Mouse (Mus musculus): Measurements from ENCODE around the gene Fetub.

GRCm38 (mm10) chr16:22931431-22932200 lies 13.5 kb downstream of the Fetub start:
- TF ChIP-seq CTCF (IDR thresholded peaks at IDR 0.05; ENCODE audit: control insufficient read depth, insufficient read depth, insufficient replicate concordance, low read depth, low read length) (no peak), POLR2A (IDR thresholded peaks at IDR 0.05; ENCODE audit: control insufficient read depth, low read depth, low read length) (no peak)

Measured in testis, adult 2 months (tissue).